Mouse (Mus musculus) megakaryocyte-erythroid progenitor cell, adult 5-6 weeks (primary cell): ENCODE measurements at regions not wholly inside any gene's neighbourhood (a gene's known extent, or its start where the extent isn't known, plus 50 kb on each side); places are given as distances from the start of the nearest gene placed in this dataset.

Source experiments
- ATAC-seq: replicated peaks from 2 replicates; pipeline ENCODE4 v1.8.0; 2016; ENCODE audit warnings: mild to moderate bottlenecking, inconsistent platforms; ENCODE audit not compliant: severe bottlenecking, poor library complexity, low FRiP score, low TSS enrichment

GRCm38 (mm10) chr9:47127756-47128424, 129.3 kb downstream of the Gm4791 start:
- no peak for ATAC-seq

- ATAC-seq, result no peak
Observed at GRCm38 (mm10) chr9:47129101-47129500, 130.6 kb downstream of the Gm4791 start.

GRCm38 (mm10) chr9:47133454-47133853, 134.9 kb downstream of the Gm4791 start:
- ATAC-seq, result no peak

- no peak for ATAC-seq
Observed at GRCm38 (mm10) chr9:47133873-47134272, 135.3 kb downstream of the Gm4791 start.

- no peak for ATAC-seq
Observed at GRCm38 (mm10) chr9:47134479-47134878, 135.9 kb downstream of the Gm4791 start.

- ATAC-seq, result no peak
Observed at GRCm38 (mm10) chr9:47136641-47137040, 138.1 kb downstream of the Gm4791 start.

GRCm38 (mm10) chr9:47153471-47153870, 154.9 kb downstream of the Gm4791 start:
- no peak for ATAC-seq

- no peak for ATAC-seq
Observed at GRCm38 (mm10) chr9:47165480-47166131, 167.1 kb downstream of the Gm4791 start.

- ATAC-seq, result no peak
Observed at GRCm38 (mm10) chr9:47167681-47168240, 169.2 kb downstream of the Gm4791 start.

GRCm38 (mm10) chr9:47176044-47176443, 177.5 kb downstream of the Gm4791 start:
- ATAC-seq, result no peak

- no peak for ATAC-seq
Observed at GRCm38 (mm10) chr9:47218101-47218500, 219.6 kb downstream of the Gm4791 start.

GRCm38 (mm10) chr9:47223536-47223935, 225.0 kb downstream of the Gm4791 start:
- ATAC-seq, result no peak

GRCm38 (mm10) chr9:47224249-47224648, 225.7 kb downstream of the Gm4791 start:
- ATAC-seq, result no peak

- ATAC-seq, result no peak
Observed at GRCm38 (mm10) chr9:47226476-47227271, 228.1 kb downstream of the Gm4791 start.

GRCm38 (mm10) chr9:47227298-47227697, 228.8 kb downstream of the Gm4791 start:
- ATAC-seq, result no peak

GRCm38 (mm10) chr9:47228736-47229135, 230.2 kb downstream of the Gm4791 start:
- no peak for ATAC-seq

GRCm38 (mm10) chr9:47229296-47229695, 230.8 kb downstream of the Gm4791 start:
- no peak for ATAC-seq

- ATAC-seq, result no peak
Observed at GRCm38 (mm10) chr9:47240950-47241349, 242.4 kb downstream of the Gm4791 start.

GRCm38 (mm10) chr9:47242051-47242450, 243.5 kb downstream of the Gm4791 start:
- no peak for ATAC-seq

GRCm38 (mm10) chr9:47242526-47242925, 244.0 kb downstream of the Gm4791 start:
- ATAC-seq, result no peak
